Mouse (Mus musculus) thymus, postnatal 25 days (tissue): ENCODE measurements at regions not wholly inside any gene's neighbourhood (a gene's known extent, or its start where the extent isn't known, plus 50 kb on each side); places are given as distances from the start of the nearest gene placed in this dataset.

Experiments
- DNase-seq: peaks from one replicate; pipeline ENCODE4 v3.0.0; 2022

DNA sequence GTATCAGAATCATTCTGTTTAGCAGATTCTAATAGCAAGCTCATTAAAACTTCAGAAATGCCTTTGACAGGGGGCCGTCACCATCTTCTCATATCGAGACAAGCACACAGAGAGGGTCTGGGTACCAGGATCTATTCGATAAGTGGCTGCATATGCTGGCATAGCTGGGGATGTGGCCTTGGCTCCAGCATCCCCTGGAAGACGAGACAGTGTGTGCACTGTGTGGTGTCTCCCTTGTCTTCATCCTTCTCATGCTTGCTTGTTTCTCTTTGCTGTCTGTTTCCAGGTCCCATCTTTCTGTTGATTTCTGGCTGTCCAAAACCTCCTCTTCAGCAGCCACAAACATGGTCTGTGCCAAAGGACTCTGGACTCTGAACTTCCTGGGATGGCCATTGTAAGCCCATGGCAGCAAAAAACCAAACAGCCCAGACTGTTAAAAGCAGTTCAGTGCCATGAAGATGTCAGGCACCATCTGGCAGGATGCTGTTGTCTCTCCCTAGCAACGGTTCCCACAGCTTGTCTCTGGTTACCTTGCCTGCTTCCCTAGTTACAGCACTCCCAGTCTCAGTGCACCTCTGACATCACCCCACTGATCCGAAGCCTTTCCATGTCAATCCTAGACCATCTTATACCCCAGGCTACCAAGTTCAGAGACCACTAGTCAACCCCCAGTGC is 56.5 kb downstream of the Kctd12 start:
- no peak for DNase-seq

DNA sequence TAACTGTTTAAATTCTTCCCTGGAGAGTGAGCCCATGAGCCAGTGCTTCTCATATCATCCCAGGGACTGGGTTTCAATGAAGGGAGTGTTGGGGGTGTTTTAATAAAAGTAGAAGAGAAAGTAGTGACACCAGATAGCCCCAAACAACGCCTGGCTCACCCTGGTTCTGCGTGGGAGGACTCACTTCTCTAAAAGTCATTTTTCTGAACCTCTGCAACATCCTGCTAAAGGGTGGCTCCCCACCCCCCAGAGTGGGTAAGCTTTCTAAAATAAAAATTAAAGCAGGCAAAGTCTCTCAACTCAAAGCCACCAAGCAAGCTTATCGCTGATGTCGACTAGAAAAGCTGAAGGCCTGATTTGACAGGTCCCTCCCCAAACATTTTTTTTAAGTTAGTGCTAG is 57.8 kb downstream of the Kctd12 start:
- no peak for DNase-seq

DNA sequence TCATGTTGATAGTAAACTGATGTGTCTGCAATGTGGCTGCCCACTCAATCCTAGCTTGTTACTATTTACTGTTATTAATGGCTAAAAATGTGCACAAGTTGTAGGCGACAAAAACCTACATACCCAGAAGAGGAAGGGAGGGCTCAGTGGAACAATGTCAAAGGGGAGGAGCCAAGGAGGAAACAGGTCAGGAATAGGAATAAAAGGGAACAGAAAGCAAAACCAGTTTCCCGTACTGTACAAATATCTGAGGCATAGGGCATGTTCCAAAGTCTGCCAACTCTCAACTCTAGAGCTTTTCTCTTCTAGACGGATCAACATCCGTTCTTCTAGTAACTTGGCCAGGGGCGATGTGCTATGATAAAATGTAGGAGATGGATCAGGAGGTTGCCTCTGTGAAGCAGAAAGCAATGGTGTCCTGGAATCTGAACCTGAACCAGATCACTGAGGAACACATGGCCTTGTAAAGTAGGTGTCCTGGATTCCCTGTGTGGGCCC is 59.9 kb downstream of the Kctd12 start:
- DNase-seq, result no peak

DNA sequence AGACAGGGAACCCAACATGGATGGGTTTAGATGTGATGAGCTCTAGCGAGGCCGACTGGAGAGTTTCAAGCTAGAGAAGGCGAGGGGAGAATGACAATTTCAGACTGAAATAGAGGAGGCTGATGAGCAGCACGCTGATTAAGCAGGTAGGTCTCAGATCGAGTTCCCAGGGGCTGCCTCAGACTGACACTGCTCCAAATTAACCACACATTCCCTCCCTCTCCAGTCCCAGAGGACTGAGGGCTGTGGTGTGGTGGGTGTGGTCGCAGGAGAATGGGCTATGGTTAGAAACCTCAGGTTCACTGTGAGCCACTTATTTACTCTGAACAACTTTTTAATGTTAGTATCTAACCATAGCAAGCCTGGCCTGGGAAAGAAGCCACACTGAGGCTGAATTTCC is 62.0 kb downstream of the Kctd12 start:
- no peak for DNase-seq

DNA sequence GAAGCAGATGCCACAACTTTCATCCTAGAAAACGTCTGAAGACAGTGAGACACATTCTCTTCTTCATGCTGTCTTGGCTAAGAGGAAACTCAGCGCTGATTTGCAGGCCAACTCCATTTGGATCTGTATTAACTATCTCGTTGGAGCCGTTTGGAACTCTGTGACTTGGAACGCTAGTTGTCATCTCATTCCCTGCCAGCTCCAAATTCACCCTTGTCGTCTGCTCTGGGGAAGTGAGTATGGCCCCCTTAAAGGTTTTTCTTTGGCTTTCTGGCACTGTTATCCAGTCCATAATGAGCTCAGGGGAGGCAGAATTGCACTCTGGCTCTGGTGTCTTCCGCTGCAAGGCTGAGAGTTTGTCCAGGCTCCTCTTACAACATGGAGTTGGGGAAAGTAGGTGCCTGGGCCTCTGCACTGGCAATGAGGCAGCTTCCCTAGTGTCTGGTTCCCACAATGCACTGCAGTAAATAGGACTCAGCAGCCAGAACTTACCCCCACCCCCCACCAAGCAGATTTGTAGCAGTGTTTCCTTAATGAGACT is 63.1 kb downstream of the Kctd12 start:
- DNase-seq, result no peak

DNA sequence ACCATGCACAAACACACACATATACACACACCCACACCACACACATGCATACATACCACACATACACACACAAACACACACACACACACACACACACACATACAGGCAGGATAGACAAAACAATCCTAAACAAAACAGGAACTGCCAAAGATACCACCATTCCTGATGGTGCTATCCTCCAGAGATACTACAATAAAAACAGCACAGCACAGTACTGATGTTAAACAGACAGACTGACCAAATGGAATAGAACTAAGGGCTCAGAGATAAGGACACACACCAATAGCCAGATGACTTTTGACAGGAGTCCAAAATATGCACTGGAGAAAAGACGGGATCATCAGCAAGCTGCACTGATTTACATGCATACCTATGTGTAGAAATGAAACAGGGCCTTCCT is 64.5 kb downstream of the Kctd12 start:
- DNase-seq, result no peak

DNA sequence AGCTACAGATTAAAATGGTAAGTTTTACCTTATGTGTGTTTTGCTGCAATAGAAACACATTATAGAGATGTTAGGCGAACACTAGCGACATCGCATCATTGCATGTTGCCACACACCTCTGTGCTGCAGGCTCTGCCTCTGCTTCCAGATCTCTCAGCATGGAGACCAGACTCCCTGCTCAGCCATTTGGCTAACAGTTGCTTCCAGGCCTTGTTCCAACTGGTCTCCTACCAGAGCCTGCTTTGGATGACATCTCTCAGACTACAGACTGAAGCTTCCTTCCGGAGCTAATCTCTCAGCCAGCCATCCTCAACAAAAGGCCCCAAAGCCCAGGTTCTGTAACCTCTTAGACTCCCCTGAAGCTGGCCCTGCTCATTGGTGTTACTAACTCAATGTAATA is 66.5 kb downstream of the Kctd12 start:
- DNase-seq, result no peak

DNA sequence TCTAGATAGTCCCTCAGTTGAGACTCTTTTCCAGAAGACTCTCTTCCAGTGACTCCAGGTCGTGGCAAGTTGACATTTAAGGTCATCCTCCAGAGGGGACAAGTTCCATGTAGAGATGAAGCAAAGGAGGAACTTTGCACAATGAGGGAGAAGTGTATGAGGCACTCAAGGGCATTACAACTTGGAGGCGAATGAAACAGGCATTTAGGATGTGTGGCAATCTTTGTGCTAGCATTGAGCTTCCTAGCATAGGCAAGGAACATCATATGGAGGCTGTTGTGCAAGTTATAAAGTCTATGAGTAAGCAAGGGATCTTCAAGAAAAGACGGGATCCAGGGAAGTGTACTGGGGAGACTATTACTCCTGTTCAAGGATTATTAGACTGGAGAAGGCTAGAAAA is 70.9 kb downstream of the Kctd12 start:
- DNase-seq, result no peak

DNA sequence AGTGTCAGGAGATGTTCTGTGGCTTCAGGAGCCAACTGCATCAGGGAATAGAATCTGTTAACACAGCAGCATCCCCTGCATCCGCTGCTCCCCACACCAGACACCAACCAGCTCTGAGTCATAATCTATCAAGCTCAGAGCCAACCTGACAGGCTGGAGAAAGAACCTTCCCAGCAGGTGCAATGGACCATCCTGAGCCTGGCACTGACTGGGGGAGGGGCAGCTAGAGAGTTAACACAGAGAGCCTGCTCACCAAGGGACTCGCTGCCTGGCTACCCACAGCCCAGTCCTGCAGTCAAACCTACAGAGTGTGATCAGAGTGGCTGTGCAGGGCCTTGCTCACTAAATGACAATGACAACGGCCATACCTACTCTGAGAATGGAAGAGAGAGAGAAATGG is 73.4 kb downstream of the Kctd12 start:
- DNase-seq, result no peak

DNA sequence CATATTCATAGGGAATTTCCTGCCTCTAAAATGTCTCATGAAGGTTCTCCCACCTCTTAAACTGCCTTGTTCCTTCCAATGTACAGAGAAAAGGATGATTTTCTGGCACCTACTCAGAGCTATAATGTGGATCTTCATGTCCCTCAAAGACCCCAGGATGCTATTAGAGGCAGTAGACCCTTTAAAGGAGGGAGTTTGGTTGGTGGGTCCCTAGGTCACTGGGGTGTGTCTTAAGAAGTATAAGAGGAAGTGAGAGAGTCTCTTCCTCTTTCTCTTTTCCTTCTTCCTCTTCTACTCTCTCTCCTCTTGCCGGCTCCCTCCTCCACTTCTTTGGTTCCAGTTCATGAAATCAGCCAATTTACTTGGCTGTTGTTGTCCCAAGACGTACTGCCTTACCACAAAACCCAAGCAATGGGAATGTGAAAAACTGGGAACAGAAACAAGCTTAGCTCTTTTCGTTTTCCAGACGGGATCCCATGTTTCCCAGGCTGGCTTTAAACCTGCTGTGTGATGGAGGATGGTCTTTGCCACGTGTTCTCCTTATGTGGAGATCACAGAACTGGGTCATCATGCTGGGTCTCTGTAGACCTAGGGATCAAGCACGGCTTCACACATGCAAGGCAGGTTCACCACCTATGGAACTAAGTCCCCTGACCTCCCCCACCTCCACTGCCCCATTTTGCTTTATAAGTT is 74.9 kb downstream of the Kctd12 start:
- no peak for DNase-seq

DNA sequence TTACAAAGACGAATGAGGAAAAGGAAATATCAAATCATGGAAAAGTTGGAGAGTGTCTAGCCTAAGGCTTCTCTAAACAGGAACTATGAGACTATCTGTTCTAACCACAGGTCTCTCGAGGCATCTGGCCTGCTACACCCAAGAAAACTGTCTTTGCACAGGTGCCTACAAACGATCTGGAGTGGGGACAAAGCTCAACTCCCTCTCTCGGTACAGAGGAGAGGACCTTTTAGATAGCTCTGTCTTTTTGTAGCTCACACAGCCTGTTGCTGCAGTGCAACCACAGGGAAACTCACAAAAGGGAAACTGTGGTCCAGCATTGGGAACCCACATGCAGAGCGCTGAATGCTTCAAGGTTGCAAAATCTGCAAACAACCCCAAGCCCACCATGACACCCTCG is 75.6 kb downstream of the Kctd12 start:
- peak; percentile 49 for DNase-seq

DNA sequence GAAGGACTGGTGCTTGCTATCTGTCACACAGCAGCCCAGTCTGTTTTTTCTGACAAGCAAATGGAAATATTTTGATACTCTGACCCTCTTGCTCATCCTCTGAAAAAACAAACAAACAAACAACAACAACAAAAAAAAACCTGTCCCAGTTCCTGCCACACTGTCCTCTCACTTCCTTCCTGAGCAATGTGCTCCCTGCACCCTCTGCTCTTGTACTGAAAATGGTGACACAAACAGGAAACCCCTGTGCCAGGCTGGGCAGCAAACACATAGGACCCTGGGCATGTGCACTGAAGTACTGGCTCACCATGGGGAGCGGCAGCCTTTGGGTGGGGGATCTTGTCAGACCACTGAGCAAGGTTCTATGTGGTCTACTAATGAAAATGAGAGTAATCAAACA is 76.2 kb downstream of the Kctd12 start:
- DNase-seq, result peak; percentile 52

DNA sequence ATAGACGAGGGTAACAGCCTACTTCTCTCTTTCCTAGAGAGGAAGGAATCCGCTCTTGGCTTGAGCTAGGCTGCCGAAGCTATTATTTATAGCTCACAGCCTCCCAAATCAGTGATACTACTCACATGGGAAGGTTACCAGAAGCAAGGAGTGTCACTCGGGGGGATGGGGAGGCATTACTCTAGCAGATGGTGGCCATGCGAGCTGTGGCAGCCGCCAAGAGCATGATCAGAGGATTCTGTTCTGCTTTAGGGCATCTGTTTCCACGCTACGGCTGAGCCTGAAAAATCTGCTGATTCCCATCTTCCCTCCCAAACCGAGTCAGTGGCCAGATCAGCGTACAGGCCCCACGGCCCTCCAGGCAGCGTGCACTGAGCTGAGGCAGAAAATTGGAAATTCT is 79.5 kb downstream of the Kctd12 start:
- DNase-seq, result no peak

DNA sequence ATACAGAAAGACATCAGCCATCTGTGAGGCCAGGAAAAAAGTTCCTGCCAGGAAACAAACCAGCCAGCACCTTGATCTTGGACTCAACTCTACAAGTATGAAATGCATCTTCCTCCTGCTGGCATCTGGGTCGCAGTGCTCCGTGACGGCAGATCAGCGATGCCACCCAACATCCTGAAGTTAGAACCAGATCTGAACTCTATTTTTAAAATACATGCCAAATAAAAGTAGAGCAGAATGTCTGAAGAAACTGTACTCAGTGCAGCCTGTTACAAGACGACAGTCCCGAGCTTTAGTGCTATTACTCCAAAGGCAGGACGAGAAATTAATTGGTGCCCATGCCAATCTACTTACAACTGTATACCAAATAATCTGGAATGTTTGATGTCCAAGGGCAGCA is 80.2 kb downstream of the Kctd12 start:
- DNase-seq, result no peak

DNA sequence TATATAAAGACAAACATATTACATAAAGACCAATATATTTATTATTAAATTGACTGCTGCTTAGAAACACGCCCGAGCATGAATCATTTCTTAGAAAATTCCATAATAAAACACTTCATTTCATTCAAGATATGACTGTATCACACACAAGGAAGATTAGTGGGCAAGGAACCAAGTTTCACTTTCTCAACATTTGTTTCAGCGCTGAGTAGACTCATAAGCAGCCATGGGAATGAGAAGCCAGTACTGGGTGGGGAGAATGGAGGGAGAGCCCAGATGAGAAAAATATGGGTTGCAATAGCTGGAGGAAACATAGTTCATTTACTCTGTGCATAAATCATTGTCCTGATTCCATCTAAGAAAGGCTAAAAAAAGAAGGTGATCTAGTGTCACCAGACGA is 84.0 kb downstream of the Kctd12 start:
- DNase-seq, result no peak

DNA sequence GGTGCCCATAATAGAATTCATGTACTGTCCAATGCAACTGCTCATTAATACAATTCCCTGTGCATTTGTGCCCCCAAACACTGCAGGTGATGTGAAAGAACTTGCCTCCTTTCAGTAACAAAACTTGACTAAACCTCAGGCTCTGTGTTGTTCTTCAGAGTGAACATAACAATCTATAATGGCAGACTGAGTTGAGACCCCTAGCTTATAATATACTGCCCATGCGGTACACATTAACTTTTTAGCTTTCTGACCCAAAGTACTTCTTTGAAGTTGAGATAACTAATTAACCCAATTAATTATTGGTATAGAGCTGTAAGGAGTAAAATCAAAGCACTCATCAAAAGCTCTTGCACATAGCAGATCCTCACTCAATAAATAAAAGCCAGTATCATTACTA is 85.4 kb downstream of the Kctd12 start:
- no peak for DNase-seq

DNA sequence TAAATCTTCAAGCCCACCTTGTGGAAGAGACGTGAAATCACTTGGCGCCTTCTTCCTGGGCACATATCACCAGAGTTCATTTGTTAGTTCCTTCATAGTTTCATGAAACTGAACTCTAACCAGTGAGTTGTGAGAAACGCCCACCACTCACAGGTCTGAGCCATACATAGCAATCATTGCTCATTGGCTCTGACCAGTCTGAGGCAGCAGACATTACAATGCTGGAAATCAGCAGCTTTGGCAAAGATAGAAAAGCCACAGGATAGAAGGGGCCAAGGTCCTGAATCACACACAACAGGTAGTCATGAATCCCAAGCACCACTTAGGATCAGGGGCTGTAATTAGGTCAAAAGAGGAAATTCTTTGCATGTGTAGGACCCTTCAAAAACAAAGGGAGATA is 85.9 kb downstream of the Kctd12 start:
- no peak for DNase-seq

DNA sequence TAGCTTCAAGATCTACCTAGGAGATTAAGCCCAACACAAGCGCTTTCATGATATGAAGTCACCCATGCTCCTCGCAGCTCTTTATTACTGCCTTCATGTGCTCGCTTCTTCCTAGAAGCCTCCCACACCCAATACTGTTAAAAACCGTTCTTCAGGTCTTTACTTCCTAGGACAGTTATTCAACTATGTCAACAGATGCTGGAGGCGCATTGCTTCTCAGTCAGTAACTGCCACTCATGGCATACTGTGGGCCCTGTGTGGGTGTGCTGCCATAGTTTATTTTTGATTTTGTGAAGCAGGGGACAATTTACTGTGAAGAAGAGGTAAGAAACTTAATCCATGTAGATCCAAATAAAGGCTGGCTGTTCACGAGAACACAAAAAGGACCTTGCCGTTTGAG is 89.2 kb downstream of the Kctd12 start:
- DNase-seq, result no peak

DNA sequence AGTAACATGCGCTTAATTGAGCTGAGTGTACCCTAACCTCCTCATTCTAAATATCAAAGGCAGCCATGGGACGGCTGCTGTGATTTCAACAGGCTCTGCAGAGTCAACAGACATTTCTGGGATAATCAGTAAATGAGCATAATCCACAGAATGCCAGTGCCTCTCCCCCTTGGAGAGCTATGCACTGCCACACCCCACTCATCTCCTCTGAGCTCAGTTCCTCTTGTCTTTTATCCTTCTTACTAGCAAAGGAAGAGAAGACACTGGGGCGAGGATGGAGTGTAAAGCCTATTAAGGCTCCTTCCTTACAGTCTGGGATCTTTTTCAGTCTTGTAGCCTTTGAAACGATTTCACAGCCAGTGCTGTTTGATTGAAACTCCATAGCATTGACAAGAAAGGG is 90.9 kb downstream of the Kctd12 start:
- no peak for DNase-seq

DNA sequence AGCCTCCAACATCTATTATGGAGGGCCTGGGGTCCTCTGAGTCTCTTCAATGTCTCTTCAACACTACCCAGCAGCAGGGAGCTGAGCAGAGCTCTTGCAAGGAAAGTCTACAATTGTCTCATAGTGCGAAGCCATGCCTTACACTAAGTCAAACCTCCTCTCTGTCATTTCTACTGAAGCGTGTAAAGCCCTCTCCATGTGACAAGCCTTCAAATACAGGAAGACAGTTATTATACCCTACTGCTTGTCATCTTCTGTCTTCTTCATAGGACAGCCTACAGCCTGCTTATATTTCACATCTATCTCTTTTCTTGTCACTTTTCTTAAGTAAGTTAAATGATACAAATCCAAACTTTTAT is 97.2 kb downstream of the Kctd12 start:
- no peak for DNase-seq

DNA sequence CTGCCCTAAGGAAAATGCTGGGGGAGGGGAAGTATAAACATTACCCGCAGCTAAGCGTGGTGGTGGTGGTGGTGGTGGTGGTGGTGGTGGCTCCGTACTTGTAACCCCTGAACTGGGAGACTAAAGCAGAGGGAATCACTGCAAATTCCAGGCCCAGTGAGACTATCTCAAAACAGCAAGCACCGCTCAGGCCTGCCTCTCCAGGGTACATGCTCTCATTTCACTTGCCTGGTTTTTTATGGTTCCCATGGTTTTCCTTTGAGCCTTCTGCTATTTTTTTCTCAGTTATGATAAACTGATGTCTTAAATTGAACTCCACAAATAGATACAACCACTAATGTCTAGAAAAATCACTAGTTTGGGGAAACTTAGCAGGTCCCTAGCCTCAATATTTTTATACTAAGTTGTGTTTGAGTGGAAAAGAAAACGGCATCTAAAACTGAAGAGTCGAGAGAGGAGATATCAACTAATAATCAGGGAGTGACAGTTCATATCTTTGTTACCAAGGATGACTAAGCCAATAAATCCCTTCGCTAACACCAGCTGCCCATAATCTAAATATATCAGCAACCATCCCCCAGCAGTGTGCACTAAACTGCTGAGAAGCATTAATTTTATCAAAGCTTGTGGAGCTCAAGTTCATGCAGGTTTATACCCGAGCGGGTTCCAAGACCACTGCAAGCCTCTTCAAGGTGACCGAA is 97.7 kb downstream of the Kctd12 start:
- DNase-seq, result no peak

DNA sequence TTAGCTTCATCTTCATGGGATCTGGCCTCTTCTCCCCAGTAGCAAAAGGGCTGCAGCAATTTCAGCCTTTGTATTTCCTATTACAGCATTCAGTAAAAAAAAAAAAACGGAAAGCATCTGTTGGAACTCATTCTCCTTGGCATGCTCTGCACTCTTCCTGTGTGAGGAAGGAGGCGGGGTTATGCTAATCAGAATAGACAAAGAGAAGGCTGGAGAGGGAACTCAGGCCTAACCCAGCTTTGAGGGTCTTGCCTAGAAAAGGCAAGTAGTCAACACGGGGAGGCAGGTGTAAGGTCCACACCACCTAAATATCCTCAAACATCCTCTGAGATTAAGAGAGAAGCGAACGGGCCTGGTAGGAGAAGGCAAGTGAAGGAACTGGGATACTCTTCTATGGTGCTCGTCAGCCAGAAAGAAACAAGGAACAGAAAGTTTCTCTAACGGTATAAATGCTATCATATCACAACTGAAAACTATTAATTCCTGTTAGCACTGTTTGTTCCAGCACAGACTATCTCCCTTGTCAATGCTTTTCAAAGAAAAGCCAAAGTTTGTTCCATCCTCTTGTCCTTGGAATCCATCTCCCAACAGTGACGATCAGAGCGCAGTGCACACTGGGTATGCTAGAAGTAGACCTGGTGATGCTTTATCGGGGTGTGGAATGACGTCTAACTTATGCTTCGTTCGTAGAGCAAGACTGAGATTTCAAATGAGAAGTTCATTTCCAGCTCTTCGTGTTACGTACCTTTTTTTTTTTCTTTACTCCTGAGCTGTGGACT is 98.9 kb downstream of the Kctd12 start:
- peak; percentile 33 for DNase-seq

DNA sequence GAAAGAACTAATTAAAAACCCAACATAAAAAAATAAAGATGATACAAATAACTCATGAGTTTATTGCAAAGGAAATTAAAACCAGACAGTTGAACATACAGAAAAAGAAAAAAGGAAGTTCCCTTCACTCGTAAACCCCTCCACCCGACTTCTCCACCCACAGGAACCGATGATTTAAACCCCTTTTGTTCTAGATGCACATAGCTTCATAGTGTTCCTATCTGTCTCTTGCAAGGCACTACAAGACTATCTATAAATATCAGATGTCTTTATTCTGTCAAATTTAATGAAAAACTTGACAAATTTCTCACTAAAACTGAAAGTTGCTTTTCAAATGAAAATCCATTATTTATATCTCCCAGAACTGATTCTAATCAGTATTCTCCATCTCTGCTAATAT is 100.2 kb downstream of the Kctd12 start:
- DNase-seq, result peak; percentile 9
